Mouse (Mus musculus): Measurements from ENCODE around the gene Mylk. TPM values are rescaled to one million over a fixed set of nuclear protein-coding genes. Genes with fewer than 3 reads are reported as not detected.
A peak's percentile ranks its signal among the peaks of the same experiment; 100 is the strongest.

Mylk gene
- total and polyA plus RNA-seq, 3 experiments = 0.04 to 0.10 TPM; not detected in 1

DNA sequence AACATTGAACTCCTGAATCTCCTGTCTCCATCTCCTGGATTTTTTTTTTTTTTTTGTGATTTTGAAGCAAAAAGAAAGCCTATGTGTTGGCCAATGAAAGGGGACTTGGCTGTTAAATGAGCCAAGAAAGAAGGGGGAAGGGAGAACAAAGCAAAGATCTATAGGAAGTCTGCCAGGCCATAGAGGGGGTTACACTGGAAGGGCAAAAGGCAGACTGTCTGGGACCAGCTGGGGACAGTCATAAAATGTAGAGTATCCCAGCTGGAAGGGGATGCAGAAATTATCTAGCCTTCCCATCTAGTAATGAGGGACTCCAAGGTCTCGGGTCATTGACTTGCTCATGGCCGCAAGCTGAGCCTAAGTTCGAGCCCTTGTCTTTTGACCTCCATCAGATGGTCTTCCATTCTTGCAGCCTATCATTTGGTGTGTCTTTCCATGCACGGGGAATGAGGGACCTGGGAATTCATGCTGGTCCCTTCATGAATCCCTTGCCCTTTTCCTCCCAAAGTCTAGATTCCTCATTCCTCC is 172.4 kb downstream of the Mylk start:
- dilution Hi-C loops (cut with MboI; ENCODE audit: extremely low pct_ligation_motif_present, extremely low pct_unique_long_range_greater_than_20kb, low sequenced_read_pairs) (no loop called here), in situ Hi-C loops (cut with MboI; ENCODE audit: low pct_ligation_motif_present, low pct_unique_long_range_greater_than_20kb, low sequenced_read_pairs) (no loop called here)
- Histone ChIP-seq H3K4me2 (ENCODE audit: insufficient read depth, low read depth, poor library complexity, severe bottlenecking) (no peak overlapping the region), H3K36me3 (replicated peaks in 1 of 2; ENCODE audit: control insufficient read depth in 1 of 2, insufficient read depth in 1 of 2, low read length in 1 of 2) (no peaks in the 10 kb centered on the region), H3K27ac (ENCODE audit: insufficient read depth, low read depth) (no peak overlapping the region), H3K9me3 (replicated peaks; ENCODE audit: low read length) (no peaks in the 10 kb centered on the region), H3K27me3 (replicated peaks) (peaks cover 92% of the 10 kb centered on the region), H3K79me2 (replicated peaks; ENCODE audit: control insufficient read depth, extremely low read depth, insufficient read depth, poor library complexity, severe bottlenecking) (no peaks in the 10 kb centered on the region), H3K9ac (ENCODE audit: insufficient read depth, low read depth) (no peak overlapping the region), H3K4me1 (ENCODE audit: control insufficient read depth in 1 of 2, insufficient read depth in 2 of 2) (0 out of 4 replicates have a peak, but pooled peaks cover 0 to 2% of the 10 kb centered on the region in 2 experiments), H3K4me3 (replicated peaks in 1 of 3; ENCODE audit: low read depth in 2 of 3, low read length in 2 of 3, poor library complexity in 1 of 3) (no peak overlapping the region)
- DNase-seq (ENCODE audit: extremely low read depth) = no peak
- no peak for TF ChIP-seq MEF2A (IDR thresholded peaks at IDR 0.05; ENCODE audit: borderline replicate concordance, low read depth, low read length)
- TF ChIP-seq MAZ (IDR thresholded peaks at IDR 0.05; ENCODE audit: low read depth, low read length) = no peak
- TF ChIP-seq CTCF (conservative IDR thresholded peaks at IDR 0.05 in 1 of 2, IDR thresholded peaks at IDR 0.05 in 1 of 2; ENCODE audit: low read depth in 2 of 2, low read length in 2 of 2) = no peak
- no peak for TF ChIP-seq HCFC1 (IDR thresholded peaks at IDR 0.05; ENCODE audit: low read depth, low read length)
- no peak for TF ChIP-seq ETS1 (conservative IDR thresholded peaks at IDR 0.05; ENCODE audit: low read depth, low read length)
- no peak for TF ChIP-seq MXI1 (IDR thresholded peaks at IDR 0.05; ENCODE audit: low read depth, low read length)
- no peak for TF ChIP-seq ZMIZ1 (IDR thresholded peaks at IDR 0.05; ENCODE audit: low read depth, low read length)
- TF ChIP-seq UBTF (IDR thresholded peaks at IDR 0.05; ENCODE audit: low read depth, low read length) = no peak
- no peak for TF ChIP-seq E2F4 (IDR thresholded peaks at IDR 0.05; ENCODE audit: insufficient replicate concordance, low read depth, low read length)

DNA sequence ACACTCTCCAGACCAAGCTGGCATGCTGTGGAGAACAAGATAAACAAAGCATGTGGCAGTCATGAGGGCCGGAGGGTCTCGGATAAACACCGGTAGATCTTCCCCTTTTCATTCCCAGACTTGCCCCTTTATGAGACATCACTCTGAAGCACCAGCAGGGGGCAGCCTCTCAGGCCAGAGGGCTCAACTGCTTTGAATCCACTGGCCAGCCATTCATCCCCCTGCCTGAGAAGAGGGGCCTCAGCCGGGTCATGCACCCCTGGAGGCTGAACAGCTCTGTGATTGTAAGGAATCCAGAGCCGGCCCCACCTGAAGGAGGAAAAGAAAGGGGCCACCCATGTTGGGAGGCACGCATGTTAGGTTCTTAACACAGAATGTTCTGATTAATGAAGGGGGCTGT is 175.2 kb downstream of the Mylk start:
- in situ Hi-C loops (cut with MboI; ENCODE audit: low pct_ligation_motif_present, low pct_unique_long_range_greater_than_20kb, low sequenced_read_pairs) (no loop called here), dilution Hi-C loops (cut with MboI; ENCODE audit: extremely low pct_ligation_motif_present, extremely low pct_unique_long_range_greater_than_20kb, low sequenced_read_pairs) (no loop called here)
- Histone ChIP-seq H3K79me2 (replicated peaks; ENCODE audit: control insufficient read depth, extremely low read depth, insufficient read depth, poor library complexity, severe bottlenecking) (no peaks in the 10 kb centered on the region), H3K36me3 (replicated peaks in 1 of 2; ENCODE audit: control insufficient read depth in 1 of 2, insufficient read depth in 1 of 2, low read length in 1 of 2) (no peaks in the 10 kb centered on the region), H3K27me3 (replicated peaks) (peaks cover 92% of the 10 kb centered on the region), H3K9ac (ENCODE audit: insufficient read depth, low read depth) (no peak overlapping the region), H3K9me3 (replicated peaks; ENCODE audit: low read length) (no peaks in the 10 kb centered on the region), H3K4me1 (ENCODE audit: control insufficient read depth in 1 of 2, insufficient read depth in 2 of 2) (0 out of 4 replicates have a peak, but pooled peaks cover 0 to 2% of the 10 kb centered on the region in 2 experiments), H3K27ac (ENCODE audit: insufficient read depth, low read depth) (no peak overlapping the region), H3K4me2 (ENCODE audit: insufficient read depth, low read depth, poor library complexity, severe bottlenecking) (no peak overlapping the region), H3K4me3 (replicated peaks in 1 of 3; ENCODE audit: low read depth in 2 of 3, low read length in 2 of 3, poor library complexity in 1 of 3) (no peak overlapping the region)
- TF ChIP-seq ZC3H11A (IDR thresholded peaks at IDR 0.05; ENCODE audit: low read depth, low read length) (no peak), ZKSCAN1 (IDR thresholded peaks at IDR 0.05; ENCODE audit: borderline replicate concordance, low read depth, low read length) (no peak), NRF1 (IDR thresholded peaks at IDR 0.05; ENCODE audit: low read depth, low read length) (no peak), GABPA (IDR thresholded peaks at IDR 0.05; ENCODE audit: insufficient replicate concordance, low read depth, low read length) (no peak), CTCF (conservative IDR thresholded peaks at IDR 0.05 in 1 of 2, IDR thresholded peaks at IDR 0.05 in 1 of 2; ENCODE audit: low read depth in 2 of 2, low read length in 2 of 2) (peak; percentile 52 to 80; a peak in 3 of 4 replicates), USF1 (IDR thresholded peaks at IDR 0.05; ENCODE audit: low read depth, low read length) (no peak), USF2 (conservative IDR thresholded peaks at IDR 0.05; ENCODE audit: low read depth, low read length) (no peak), EP300 (IDR thresholded peaks at IDR 0.05; ENCODE audit: low read length) (no peak), SMC3 (IDR thresholded peaks at IDR 0.05; ENCODE audit: low read depth, low read length) (peak; percentile 70), CHD2 (IDR thresholded peaks at IDR 0.05; ENCODE audit: low read length) (no peak), MYC (IDR thresholded peaks at IDR 0.05; ENCODE audit: low read depth, low read length) (no peak), HCFC1 (IDR thresholded peaks at IDR 0.05; ENCODE audit: low read depth, low read length) (no peak), RCOR1 (conservative IDR thresholded peaks at IDR 0.05; ENCODE audit: low read depth, low read length) (no peak), BHLHE40 (IDR thresholded peaks at IDR 0.05; ENCODE audit: low read depth, low read length) (no peak), IRF4 (IDR thresholded peaks at IDR 0.05; ENCODE audit: low read depth, low read length) (no peak), TBP (conservative IDR thresholded peaks at IDR 0.05; ENCODE audit: low read depth, low read length) (no peak), RAD21 (IDR thresholded peaks at IDR 0.05; ENCODE audit: low read depth, low read length) (peak; percentile 32), MXI1 (IDR thresholded peaks at IDR 0.05; ENCODE audit: low read depth, low read length) (no peak), MEF2A (IDR thresholded peaks at IDR 0.05; ENCODE audit: borderline replicate concordance, low read depth, low read length) (no peak), POLR2A (IDR thresholded peaks at IDR 0.05; ENCODE audit: low read depth, low read length) (no peak), ETS1 (conservative IDR thresholded peaks at IDR 0.05; ENCODE audit: low read depth, low read length) (no peak), NELFE (IDR thresholded peaks at IDR 0.05; ENCODE audit: low read depth, low read length) (no peak), MAFK (IDR thresholded peaks at IDR 0.05; ENCODE audit: insufficient replicate concordance, low read length) (no peak), MAZ (IDR thresholded peaks at IDR 0.05; ENCODE audit: low read depth, low read length) (no peak)
- DNase-seq (ENCODE audit: extremely low read depth) = peak; percentile 44

All from CH12.LX (cell line).